ENCODE assay signal across 28 mouse cellular contexts in genomic region chr1:55246374-55246773, GRCm38 (mm10). TPM values are rescaled to one million over a fixed set of nuclear protein-coding genes. Genes with fewer than 3 reads are reported as not detected.
"Had no signal": no experiment of that assay in that cellular context is flagged by ENCODE, and none has a peak within 500 bp of the region (broad histone marks: within the 10 kb centered on the region; RNA-seq: fewer than 3 reads in every experiment).

No protein-coding gene starts in this region.

- H3K4me3 ChIP-seq: embryonic facial prominence, embryonic 10.5 days; embryonic facial prominence, embryonic 12.5 days; embryonic facial prominence, embryonic 13.5 days; embryonic facial prominence, embryonic 15.5 days; erythroblast, embryonic 14.5 days; forebrain, embryonic 10.5 days; forebrain, embryonic 12.5 days; forebrain, embryonic 13.5 days; forebrain, embryonic 15.5 days; gastrocnemius, adult 2 months; heart, adult 2 months; heart, embryonic 10.5 days had no signal

- H3K9ac ChIP-seq: embryonic facial prominence, embryonic 12.5 days; embryonic facial prominence, embryonic 13.5 days; embryonic facial prominence, embryonic 15.5 days; forebrain, embryonic 12.5 days; forebrain, embryonic 13.5 days; forebrain, embryonic 15.5 days; forebrain, postnatal 0 days had no signal

- H3K4me2 ChIP-seq: embryonic facial prominence, embryonic 12.5 days; embryonic facial prominence, embryonic 13.5 days; embryonic facial prominence, embryonic 15.5 days; forebrain, embryonic 12.5 days; forebrain, embryonic 13.5 days; forebrain, embryonic 15.5 days had no signal

- H3K4me1 ChIP-seq: embryonic facial prominence, embryonic 10.5 days; embryonic facial prominence, embryonic 12.5 days; embryonic facial prominence, embryonic 13.5 days; embryonic facial prominence, embryonic 15.5 days; forebrain, embryonic 10.5 days; forebrain, embryonic 12.5 days; heart, embryonic 10.5 days had no signal

- DNase-seq: cerebellum, adult 9-10 months; cerebellum, adult 9-11 months; cerebellum, postnatal 10 days; cerebellum, postnatal 14 days; cerebellum, postnatal 25 days; cerebellum, postnatal 36 days; embryo, embryonic 11 days; forebrain, postnatal 0 days; gastrocnemius, adult 2 months; gastrocnemius, postnatal 10 days; gastrocnemius, postnatal 14 days; gastrocnemius, postnatal 25 days; gastrocnemius, postnatal 36 days; heart, adult 11 months; heart, adult 18-20 months; heart, adult 2 months had no signal

- H3K36me3 ChIP-seq: embryonic facial prominence, embryonic 12.5 days; embryonic facial prominence, embryonic 13.5 days; embryonic facial prominence, embryonic 15.5 days; forebrain, embryonic 12.5 days; forebrain, embryonic 15.5 days; heart, embryonic 10.5 days had no signal

- H3K27ac ChIP-seq: embryonic facial prominence, embryonic 10.5 days; embryonic facial prominence, embryonic 12.5 days; embryonic facial prominence, embryonic 13.5 days; embryonic facial prominence, embryonic 15.5 days; forebrain, embryonic 10.5 days; forebrain, embryonic 12.5 days; forebrain, embryonic 13.5 days; forebrain, embryonic 15.5 days; gastrocnemius, adult 2 months; heart, adult 2 months; heart, embryonic 10.5 days had no signal

- ATAC-seq: forebrain, embryonic 13.5 days; forebrain, embryonic 14.5 days; forebrain, embryonic 15.5 days; forebrain, embryonic 16.5 days; forebrain, postnatal 0 days had no signal

- H3K27me3 ChIP-seq: embryonic facial prominence, embryonic 12.5 days; embryonic facial prominence, embryonic 13.5 days; embryonic facial prominence, embryonic 15.5 days; forebrain, embryonic 12.5 days; forebrain, embryonic 13.5 days; forebrain, embryonic 15.5 days had no signal

- H3K9me3 ChIP-seq: embryonic facial prominence, embryonic 10.5 days; embryonic facial prominence, embryonic 12.5 days; embryonic facial prominence, embryonic 13.5 days; embryonic facial prominence, embryonic 15.5 days; forebrain, embryonic 10.5 days; forebrain, embryonic 12.5 days; forebrain, embryonic 13.5 days; forebrain, embryonic 15.5 days; heart, embryonic 10.5 days had no signal

RNA-seq across cellular contexts. Expression of gene Rftn2, which starts 19.8 kb away (rescaled TPM):
- polyA plus RNA-seq: erythroblast, embryonic 14.5 days had no signal
